Mouse (Mus musculus) limb, embryonic 14.5 days (tissue): ENCODE data around the gene Tedc2. TPM values are rescaled to one million over a fixed set of nuclear protein-coding genes. Genes with fewer than 3 reads are reported as not detected.

Experiments used
- ATAC-seq: fragments of 200-750 bp; cut with Nextera tagmentation; 2 replicates; pipeline ENCODE4 v1.8.0; 2017; ENCODE audit warnings: low read depth, moderate number of reproducible peaks, moderate TSS enrichment; ENCODE audit not compliant: low FRiP score
- DNase-seq: peaks from one replicate; pipeline ENCODE4 v3.0.0-alpha.2; 2015; ENCODE audit warnings: low spot score
- H3K27ac ChIP-seq: fragments of 300-500 bp; sonication (generic); replicated peaks from 2 replicates; pipeline ENCODE4 v1.5.1; 2014; ENCODE audit warnings: low read depth, mild to moderate bottlenecking, low read length, moderate library complexity, mixed read lengths
- H3K27me3 ChIP-seq: fragments of 300-500 bp; sonication (generic); 2 replicates; pipeline ENCODE4 v1.6.1; 2014; ENCODE audit warnings: low read length, mixed read lengths; ENCODE audit not compliant: control insufficient read depth, insufficient read depth
- H3K36me3 ChIP-seq: fragments of 300-500 bp; sonication (generic); 2 replicates; pipeline ENCODE4 v1.6.1; 2014; ENCODE audit warnings: mild to moderate bottlenecking, low read length, moderate library complexity, mixed read lengths; ENCODE audit not compliant: control insufficient read depth, insufficient read depth
- H3K4me1 ChIP-seq: fragments of 300-500 bp; sonication (generic); 2 replicates; pipeline ENCODE4 v1.6.1; 2014; ENCODE audit warnings: antibody characterized with exemption, low read length, mixed read lengths; ENCODE audit not compliant: control insufficient read depth, insufficient read depth
- H3K4me2 ChIP-seq: fragments of 300-500 bp; sonication (generic); replicated peaks from 2 replicates; pipeline ENCODE4 v1.6.1; 2014; ENCODE audit warnings: low read depth, mild to moderate bottlenecking, low read length, moderate library complexity; ENCODE audit not compliant: severe bottlenecking
- H3K4me3 ChIP-seq: fragments of 300-500 bp; sonication (generic); replicated peaks from 2 replicates; pipeline ENCODE4 v1.5.1; 2014; ENCODE audit warnings: low read length
- H3K9ac ChIP-seq: fragments of 300-500 bp; sonication (generic); 2 replicates; pipeline ENCODE4 v1.6.1; 2014; ENCODE audit warnings: mild to moderate bottlenecking, low read depth, low read length, moderate library complexity; ENCODE audit not compliant: severe bottlenecking
- H3K9me3 ChIP-seq: fragments of 300-500 bp; sonication (generic); 2 replicates; pipeline ENCODE4 v1.6.1; 2016; ENCODE audit warnings: low read length; ENCODE audit not compliant: control insufficient read depth
- POLR2A ChIP-seq: fragments of 200-500 bp; IDR thresholded peaks from 2 replicates; pipeline ENCODE4 v1.8.0; 2012; ENCODE audit warnings: inconsistent platforms, mild to moderate bottlenecking, moderate library complexity, borderline replicate concordance; ENCODE audit not compliant: insufficient read depth, insufficient read length; ENCODE audit errors: extremely low read depth
- WGBS: fragments of 180-500 bp; shearing (Covaris S2); extraction: QIAGEN DNeasy Blood & Tissue Kit; methylation state at CpG from one replicate; pipeline ENCODE4 v1.1.7; 2014; 5-methylcytosine and 5-hydroxymethylcytosine counted together
- polyA plus RNA-seq, 2 experiments: library from polyadenylated mRNA; depleted of rRNA in 1 of 2; stranded (reverse) in 1 of 2; unstranded in 1 of 2; fragments of >200 nt; fragmentation: Nextera tagmentation in 1 of 2; extraction: Ambion mirVana in 1 of 2; gene quantifications; 2 replicates each; pipeline versions ENCODE4 v1.2.1 to v1.2.3; 2012 to 2014

The Tedc2 gene
- polyA plus RNA-seq, 2 experiments: 10.2 to 35.4 TPM

- Histone ChIP-seq H3K9me3 (peaks cover 9% of the 10 kb centered on the region; the same call in 1 of the 2 replicates), H3K27me3 (no peaks in the 10 kb centered on the region), H3K36me3 (peaks cover 85% of the 10 kb centered on the region), H3K27ac (no peak overlapping the region), H3K4me3 (no peak overlapping the region), H3K4me1 (no peaks in the 10 kb centered on the region), H3K9ac (no peak overlapping the region), H3K4me2 (no peak overlapping the region)
- no peak for TF ChIP-seq POLR2A
- DNase-seq: no peak
- 99% methylated on average over 8 of the region's 8 CpGs for WGBS
- ATAC-seq: no peak
Measured at GRCm38 (mm10) chr17:24244061-24244460, 23.4 kb upstream of the Tedc2 start.

GRCm38 (mm10) chr17:24243311-24243969 is 22.8 kb upstream of the Tedc2 start:
- ATAC-seq: no peak
- Histone ChIP-seq H3K36me3 (peaks cover 85% of the 10 kb centered on the region), H3K4me3 (no peak overlapping the region), H3K27me3 (no peaks in the 10 kb centered on the region), H3K4me1 (no peaks in the 10 kb centered on the region), H3K4me2 (no peak overlapping the region), H3K9me3 (peaks cover 9% of the 10 kb centered on the region; the same call in 1 of the 2 replicates), H3K27ac (no peak overlapping the region), H3K9ac (no peak overlapping the region)
- WGBS: 91% methylated on average over 4 of the region's 4 CpGs
- no peak for TF ChIP-seq POLR2A
- DNase-seq: no peak

GRCm38 (mm10) chr17:24236921-24237320 is 16.3 kb upstream of the Tedc2 start:
- Histone ChIP-seq H3K4me1 (no peaks in the 10 kb centered on the region), H3K27ac (no peak overlapping the region), H3K9me3 (no peaks in the 10 kb centered on the region), H3K27me3 (no peaks in the 10 kb centered on the region), H3K36me3 (peaks cover 98% of the 10 kb centered on the region), H3K4me2 (no peak overlapping the region), H3K4me3 (no peak overlapping the region), H3K9ac (no peak overlapping the region)
- WGBS: 95% methylated on average over 7 of the region's 7 CpGs
- ATAC-seq: no peak
- TF ChIP-seq POLR2A: no peak
- no peak for DNase-seq

GRCm38 (mm10) chr17:24236479-24236878 is 15.8 kb upstream of the Tedc2 start:
- ATAC-seq (no peak), DNase-seq (no peak)
- 90% methylated on average over 1 of the region's 1 CpGs for WGBS
- H3K9ac ChIP-seq: no peak overlapping the region
- TF ChIP-seq POLR2A: no peak
- H3K4me3 ChIP-seq: no peak overlapping the region
- H3K36me3 ChIP-seq: peaks cover 97% of the 10 kb centered on the region
- H3K4me1 ChIP-seq: no peaks in the 10 kb centered on the region
- H3K27me3 ChIP-seq: no peaks in the 10 kb centered on the region
- no peaks in the 10 kb centered on the region for H3K9me3 ChIP-seq
- no peak overlapping the region for H3K27ac ChIP-seq
- H3K4me2 ChIP-seq: no peak overlapping the region

- no peak for ATAC-seq
- Histone ChIP-seq H3K27me3 (no peaks in the 10 kb centered on the region), H3K4me2 (no peak overlapping the region), H3K36me3 (peaks cover 95% of the 10 kb centered on the region), H3K27ac (no peak overlapping the region), H3K4me3 (no peak overlapping the region), H3K9ac (no peak overlapping the region), H3K9me3 (no peaks in the 10 kb centered on the region), H3K4me1 (no peaks in the 10 kb centered on the region)
- DNase-seq: no peak
- WGBS: 81% methylated on average over 7 of the region's 7 CpGs
- TF ChIP-seq POLR2A: no peak
Measured at GRCm38 (mm10) chr17:24227941-24228340, 7.3 kb upstream of the Tedc2 start.

GRCm38 (mm10) chr17:24226721-24227120 is 6.1 kb upstream of the Tedc2 start:
- H3K4me3 ChIP-seq: no peak overlapping the region
- DNase-seq: no peak
- H3K36me3 ChIP-seq: peaks cover 83% of the 10 kb centered on the region

More at GRCm38 (mm10) chr17:24226721-24227120, 6.1 kb upstream of the Tedc2 start:
- 92% methylated on average over 8 of the region's 8 CpGs for WGBS
- no peak overlapping the region for H3K27ac ChIP-seq
- H3K9me3 ChIP-seq: no peaks in the 10 kb centered on the region
- TF ChIP-seq POLR2A: no peak
- H3K9ac ChIP-seq: no peak overlapping the region
- no peaks in the 10 kb centered on the region for H3K27me3 ChIP-seq
- H3K4me2 ChIP-seq: no peak overlapping the region
- H3K4me1 ChIP-seq: no peaks in the 10 kb centered on the region
- no peak for ATAC-seq
